Mouse (Mus musculus): Measurements from ENCODE around the gene Nptn. TPM values are rescaled to one million over a fixed set of nuclear protein-coding genes. Genes with fewer than 3 reads are reported as not detected.

Gene Nptn
- polyA plus RNA-seq, 1 experiment: 349 TPM

- H3K36me3 ChIP-seq (ENCODE audit: control insufficient read depth, insufficient read depth): no peaks in the 10 kb centered on the region
- no peaks in the 10 kb centered on the region for H3K27me3 ChIP-seq (ENCODE audit: control insufficient read depth, insufficient read depth, insufficient read length)
- H3K79me2 ChIP-seq (ENCODE audit: control insufficient read depth, insufficient read depth): no peaks in the 10 kb centered on the region
- no peak overlapping the region for H3ac ChIP-seq (ENCODE audit: control insufficient read depth, insufficient read length)
- TF ChIP-seq E2F4 (IDR thresholded peaks at IDR 0.05; ENCODE audit: insufficient read depth): no peak
- no peak for TF ChIP-seq MYOG (IDR thresholded peaks at IDR 0.05; ENCODE audit: control insufficient read depth in 1 of 3, insufficient read depth in 1 of 3, insufficient read length in 2 of 3, low read depth in 2 of 3)
- no peak for TF ChIP-seq POLR2A (IDR thresholded peaks at IDR 0.05; ENCODE audit: insufficient read length, low read depth)
- no peak for TF ChIP-seq USF1 (IDR thresholded peaks at IDR 0.05; ENCODE audit: low read depth)
- TF ChIP-seq TCF3 (IDR thresholded peaks at IDR 0.05; ENCODE audit: insufficient read length, low read depth): no peak
- no peak for TF ChIP-seq CEBPB (IDR thresholded peaks at IDR 0.05; ENCODE audit: insufficient read depth, poor library complexity, severe bottlenecking)
- no peak for TF ChIP-seq SRF (IDR thresholded peaks at IDR 0.05; ENCODE audit: control insufficient read depth, insufficient read length, low read depth)
- no peak for TF ChIP-seq REST (IDR thresholded peaks at IDR 0.05; ENCODE audit: insufficient read depth, insufficient read length)
- TF ChIP-seq POLR2AphosphoS2 (IDR thresholded peaks at IDR 0.05; ENCODE audit: insufficient read length, low read depth): no peak
- TF ChIP-seq TCF12 (IDR thresholded peaks at IDR 0.05; ENCODE audit: insufficient read depth, poor library complexity, severe bottlenecking): no peak
- no peak for TF ChIP-seq MAX (IDR thresholded peaks at IDR 0.05; ENCODE audit: low read depth)
- no peak for TF ChIP-seq MYOD1 (IDR thresholded peaks at IDR 0.05; ENCODE audit: control insufficient read depth in 1 of 3, insufficient read length in 2 of 3, low read depth in 2 of 3)
- no peak overlapping the region for H3K4me2 ChIP-seq (ENCODE audit: low read depth)
- no peak overlapping the region for H3K4me3 ChIP-seq
These were observed 100.1 kb downstream of the Nptn start for GRCm38 (mm10) chr9:58682106-58682505.

DNA sequence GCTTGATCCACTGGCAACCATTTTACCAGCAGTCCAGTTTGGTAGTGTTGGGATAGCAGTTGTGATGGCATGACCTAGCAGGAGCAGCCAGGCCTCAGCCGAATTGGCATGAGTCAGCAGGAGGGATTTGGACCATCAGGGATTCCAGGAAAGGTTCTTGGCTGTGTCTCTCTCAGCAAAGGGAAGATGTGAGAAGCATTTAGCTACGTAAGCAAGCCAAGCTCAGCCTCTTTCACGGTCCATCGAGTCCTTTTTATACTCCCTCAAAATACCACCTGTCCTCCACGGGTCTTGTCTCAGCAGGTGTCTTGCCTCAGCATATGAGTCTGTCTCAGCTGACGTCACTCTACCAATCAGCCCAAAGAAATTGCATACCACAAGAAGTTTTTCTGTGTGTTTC lies 101.3 kb downstream of the Nptn start:
- H3K4me2 ChIP-seq (ENCODE audit: low read depth): no peak overlapping the region
- no peaks in the 10 kb centered on the region for H3K36me3 ChIP-seq (ENCODE audit: control insufficient read depth, insufficient read depth)
- H3K27me3 ChIP-seq (ENCODE audit: control insufficient read depth, insufficient read depth, insufficient read length): no peaks in the 10 kb centered on the region
- no peaks in the 10 kb centered on the region for H3K79me2 ChIP-seq (ENCODE audit: control insufficient read depth, insufficient read depth)
- no peak overlapping the region for H3ac ChIP-seq (ENCODE audit: control insufficient read depth, insufficient read length)
- no peak overlapping the region for H3K4me3 ChIP-seq
- TF ChIP-seq MYOD1 (IDR thresholded peaks at IDR 0.05; ENCODE audit: control insufficient read depth in 1 of 3, insufficient read length in 2 of 3, low read depth in 2 of 3) (no peak), TCF3 (IDR thresholded peaks at IDR 0.05; ENCODE audit: insufficient read length, low read depth) (no peak)

DNA sequence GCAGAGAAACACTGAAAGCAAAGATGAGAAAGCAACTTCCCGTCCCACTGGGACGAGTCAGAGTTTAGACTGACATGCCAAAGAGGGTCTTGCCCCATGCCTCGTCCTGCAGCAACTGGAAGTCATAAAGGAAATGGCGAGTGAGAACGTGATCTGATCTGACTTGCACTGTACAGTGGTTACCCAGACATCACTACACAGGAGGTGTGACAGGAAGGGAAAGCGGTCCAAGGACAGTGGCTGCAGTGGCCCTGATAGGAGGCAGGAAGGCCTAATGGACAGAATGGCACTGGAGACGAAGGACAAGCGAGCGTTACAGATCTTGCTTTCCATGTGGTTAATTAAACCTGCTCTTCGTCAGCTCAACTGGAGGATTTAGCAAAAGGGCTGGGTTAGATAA lies 103.2 kb downstream of the Nptn start:
- H3ac ChIP-seq (ENCODE audit: control insufficient read depth, insufficient read length): no peak overlapping the region
- no peaks in the 10 kb centered on the region for H3K36me3 ChIP-seq (ENCODE audit: control insufficient read depth, insufficient read depth)
- TF ChIP-seq TCF12 (IDR thresholded peaks at IDR 0.05; ENCODE audit: insufficient read depth, poor library complexity, severe bottlenecking): no peak
- no peak for TF ChIP-seq REST (IDR thresholded peaks at IDR 0.05; ENCODE audit: insufficient read depth, insufficient read length)
- no peak for TF ChIP-seq POLR2AphosphoS2 (IDR thresholded peaks at IDR 0.05; ENCODE audit: insufficient read length, low read depth)
- TF ChIP-seq TCF3 (IDR thresholded peaks at IDR 0.05; ENCODE audit: insufficient read length, low read depth): no peak
- no peak for TF ChIP-seq MYOG (IDR thresholded peaks at IDR 0.05; ENCODE audit: control insufficient read depth in 1 of 3, insufficient read depth in 1 of 3, insufficient read length in 2 of 3, low read depth in 2 of 3)
- no peak for TF ChIP-seq SRF (IDR thresholded peaks at IDR 0.05; ENCODE audit: control insufficient read depth, insufficient read length, low read depth)
- TF ChIP-seq CEBPB (IDR thresholded peaks at IDR 0.05; ENCODE audit: insufficient read depth, poor library complexity, severe bottlenecking): no peak
- TF ChIP-seq MAX (IDR thresholded peaks at IDR 0.05; ENCODE audit: low read depth): no peak
- TF ChIP-seq POLR2A (IDR thresholded peaks at IDR 0.05; ENCODE audit: insufficient read length, low read depth): no peak
- TF ChIP-seq USF1 (IDR thresholded peaks at IDR 0.05; ENCODE audit: low read depth): no peak
- no peak for TF ChIP-seq E2F4 (IDR thresholded peaks at IDR 0.05; ENCODE audit: insufficient read depth)
- no peak for TF ChIP-seq MYOD1 (IDR thresholded peaks at IDR 0.05; ENCODE audit: control insufficient read depth in 1 of 3, insufficient read length in 2 of 3, low read depth in 2 of 3)
- no peak overlapping the region for H3K4me3 ChIP-seq
- H3K27me3 ChIP-seq (ENCODE audit: control insufficient read depth, insufficient read depth, insufficient read length): no peaks in the 10 kb centered on the region
- no peaks in the 10 kb centered on the region for H3K79me2 ChIP-seq (ENCODE audit: control insufficient read depth, insufficient read depth)
- no peak overlapping the region for H3K4me2 ChIP-seq (ENCODE audit: low read depth)

DNA sequence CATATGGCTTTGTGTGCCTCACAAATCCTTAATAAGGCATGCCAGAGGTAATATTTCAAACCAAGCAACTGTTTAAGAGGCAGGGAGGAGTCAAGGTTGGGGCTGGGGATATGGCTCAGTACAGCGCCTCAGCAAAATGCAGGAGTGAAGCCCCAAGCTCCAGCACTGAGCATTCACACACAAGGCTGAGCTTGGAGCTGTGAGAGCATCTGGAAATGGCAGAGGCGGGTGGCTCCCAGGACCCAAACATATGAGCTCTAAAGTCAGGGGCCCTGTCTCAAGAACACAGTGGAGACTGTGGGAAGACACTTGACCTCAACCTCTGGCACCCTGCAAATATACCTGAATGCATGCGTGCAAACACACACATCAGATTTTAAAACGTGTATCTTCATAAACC lies 106.0 kb downstream of the Nptn start:
- TF ChIP-seq SRF (IDR thresholded peaks at IDR 0.05; ENCODE audit: control insufficient read depth, insufficient read length, low read depth): no peak
- no peak for TF ChIP-seq CEBPB (IDR thresholded peaks at IDR 0.05; ENCODE audit: insufficient read depth, poor library complexity, severe bottlenecking)
- TF ChIP-seq MYOG (IDR thresholded peaks at IDR 0.05; ENCODE audit: control insufficient read depth in 1 of 3, insufficient read depth in 1 of 3, insufficient read length in 2 of 3, low read depth in 2 of 3): no peak
- TF ChIP-seq REST (IDR thresholded peaks at IDR 0.05; ENCODE audit: insufficient read depth, insufficient read length): no peak
- TF ChIP-seq TCF12 (IDR thresholded peaks at IDR 0.05; ENCODE audit: insufficient read depth, poor library complexity, severe bottlenecking): no peak
- TF ChIP-seq POLR2A (IDR thresholded peaks at IDR 0.05; ENCODE audit: insufficient read length, low read depth): no peak
- no peak for TF ChIP-seq TCF3 (IDR thresholded peaks at IDR 0.05; ENCODE audit: insufficient read length, low read depth)
- TF ChIP-seq POLR2AphosphoS2 (IDR thresholded peaks at IDR 0.05; ENCODE audit: insufficient read length, low read depth): no peak
- TF ChIP-seq MYOD1 (IDR thresholded peaks at IDR 0.05; ENCODE audit: control insufficient read depth in 1 of 3, insufficient read length in 2 of 3, low read depth in 2 of 3): no peak
- TF ChIP-seq MAX (IDR thresholded peaks at IDR 0.05; ENCODE audit: low read depth): no peak
- no peak for TF ChIP-seq E2F4 (IDR thresholded peaks at IDR 0.05; ENCODE audit: insufficient read depth)
- TF ChIP-seq USF1 (IDR thresholded peaks at IDR 0.05; ENCODE audit: low read depth): no peak
- H3K36me3 ChIP-seq (ENCODE audit: control insufficient read depth, insufficient read depth): no peaks in the 10 kb centered on the region
- no peaks in the 10 kb centered on the region for H3K27me3 ChIP-seq (ENCODE audit: control insufficient read depth, insufficient read depth, insufficient read length)
- H3K79me2 ChIP-seq (ENCODE audit: control insufficient read depth, insufficient read depth): no peaks in the 10 kb centered on the region
- no peak overlapping the region for H3K4me3 ChIP-seq
- H3K4me2 ChIP-seq (ENCODE audit: low read depth): no peak overlapping the region
- H3ac ChIP-seq (ENCODE audit: control insufficient read depth, insufficient read length): no peak overlapping the region

- no peaks in the 10 kb centered on the region for H3K27me3 ChIP-seq (ENCODE audit: control insufficient read depth, insufficient read depth, insufficient read length)
- H3K4me3 ChIP-seq: no peak overlapping the region
- TF ChIP-seq MYOD1 (IDR thresholded peaks at IDR 0.05; ENCODE audit: control insufficient read depth in 1 of 3, insufficient read length in 2 of 3, low read depth in 2 of 3) (no peak), POLR2A (IDR thresholded peaks at IDR 0.05; ENCODE audit: insufficient read length, low read depth) (no peak), MAX (IDR thresholded peaks at IDR 0.05; ENCODE audit: low read depth) (no peak), SRF (IDR thresholded peaks at IDR 0.05; ENCODE audit: control insufficient read depth, insufficient read length, low read depth) (no peak), TCF12 (IDR thresholded peaks at IDR 0.05; ENCODE audit: insufficient read depth, poor library complexity, severe bottlenecking) (no peak)
- H3ac ChIP-seq (ENCODE audit: control insufficient read depth, insufficient read length): no peak overlapping the region
- H3K36me3 ChIP-seq (ENCODE audit: control insufficient read depth, insufficient read depth): no peaks in the 10 kb centered on the region
- H3K79me2 ChIP-seq (ENCODE audit: control insufficient read depth, insufficient read depth): no peaks in the 10 kb centered on the region
- H3K4me2 ChIP-seq (ENCODE audit: low read depth): no peak overlapping the region
These were observed 108.7 kb downstream of the Nptn start for GRCm38 (mm10) chr9:58690701-58691100.

All from myocyte (in vitro differentiated cells).